Mouse (Mus musculus) megakaryocyte, embryonic 14.5 days (primary cell): ENCODE measurements around the gene 6330409D20Rik.

Experiments
- FLI1 ChIP-seq: IDR thresholded peaks from 2 replicates; pipeline ENCODE4 v1.6.1; 2012; ENCODE audit warnings: low read length, inconsistent platforms, mixed read lengths
- GATA1 ChIP-seq: IDR thresholded peaks from 3 replicates; pipeline ENCODE4 v1.6.1; 2012; ENCODE audit warnings: mixed read lengths, low read length, inconsistent platforms, borderline replicate concordance

DNA sequence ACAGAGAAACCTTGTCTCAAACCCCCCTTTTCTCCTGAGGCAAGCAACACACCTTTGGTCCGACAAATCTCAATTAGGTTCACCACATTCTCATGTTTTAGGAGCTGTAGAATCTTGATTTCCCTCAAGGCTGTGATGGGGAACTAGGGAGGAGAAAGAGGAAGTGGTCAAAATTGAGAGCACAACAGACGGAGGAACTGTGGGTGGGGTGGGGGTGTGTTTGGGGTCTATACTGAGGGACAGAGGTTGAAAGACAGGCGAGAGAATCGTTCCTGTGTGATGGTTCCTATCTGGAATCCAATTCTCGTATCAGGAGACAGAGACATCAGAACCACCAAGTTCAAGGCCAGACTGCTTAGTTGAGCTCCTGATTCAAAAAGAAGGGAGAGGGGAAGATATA is 30.4 kb downstream of the 6330409D20Rik start:
- TF ChIP-seq GATA1 (no peak), FLI1 (no peak)
